Mouse (Mus musculus) MEL (cell line): ENCODE results near the gene Ints6.

ENCODE experiments used
- CTCF ChIP-seq, 3 experiments: IDR thresholded peaks in 2 of 3; conservative IDR thresholded peaks in 1 of 3; 2 replicates each; pipeline ENCODE4 v1.5.1; 2011 to 2012; ENCODE audit warnings: low read length in 3 of 3, low read depth in 2 of 3, mild to moderate bottlenecking in 2 of 3, improper control_type of control experiment in 1 of 3, inconsistent platforms in 1 of 3, mixed read lengths in 1 of 3, moderate library complexity in 1 of 3; ENCODE audit not compliant: control insufficient read depth in 1 of 3, insufficient read depth in 1 of 3, poor library complexity in 1 of 3, severe bottlenecking in 1 of 3
- HCFC1 ChIP-seq: IDR thresholded peaks from 2 replicates; pipeline ENCODE4 v1.6.1; 2012; ENCODE audit warnings: low read depth, mild to moderate bottlenecking, inconsistent platforms, low read length, improper control_type of control experiment, moderate library complexity
- MAFK ChIP-seq: IDR thresholded peaks from 2 replicates; pipeline ENCODE4 v1.6.1; 2011; ENCODE audit warnings: low read depth, mild to moderate bottlenecking, low read length, improper control_type of control experiment, borderline replicate concordance
- POLR2AphosphoS5 ChIP-seq: IDR thresholded peaks from 2 replicates; pipeline ENCODE4 v1.6.1; 2012; ENCODE audit warnings: low read depth, borderline replicate concordance, mild to moderate bottlenecking, inconsistent platforms, low read length, moderate library complexity, mixed read lengths
- TAL1 ChIP-seq: IDR thresholded peaks from 2 replicates; pipeline ENCODE4 v1.6.1; 2012; ENCODE audit warnings: mild to moderate bottlenecking, inconsistent platforms, low read length, moderate library complexity, mixed read lengths
- USF1 ChIP-seq: IDR thresholded peaks from 2 replicates; pipeline ENCODE4 v1.6.1; 2014; ENCODE audit warnings: low read depth, mild to moderate bottlenecking, inconsistent platforms, low read length, improper control_type of control experiment, moderate library complexity

- TF ChIP-seq TAL1 = no peak
- TF ChIP-seq CTCF (IDR thresholded peaks at IDR 0.05 in 2 of 3, conservative IDR thresholded peaks at IDR 0.05 in 1 of 3; ENCODE audit: control insufficient read depth in 1 of 3, insufficient read depth in 1 of 3, low read depth in 2 of 3, low read length in 3 of 3, poor library complexity in 1 of 3, severe bottlenecking in 1 of 3) = no peak
- TF ChIP-seq USF1 = no peak
- TF ChIP-seq HCFC1 = no peak
- no peak for TF ChIP-seq MAFK
- TF ChIP-seq POLR2AphosphoS5 = no peak
Observed at GRCm38 (mm10) chr14:62782981-62783380, 22.0 kb upstream of the Ints6 start.
